Mouse (Mus musculus) erythroblast, adult 5-6 weeks (primary cell): ENCODE data around the gene Prodh2. TPM values are rescaled to one million over a fixed set of nuclear protein-coding genes. Genes with fewer than 3 reads are reported as not detected.

Experiments used
- total RNA-seq, 2 experiments: library from RNA; stranded (forward) in 1 of 2; stranded (reverse) in 1 of 2; fragments of 150-400 nt in 1 of 2; fragments of 200-764, 138-1000 nt in 1 of 2; gene quantifications; 2 replicates each; pipeline versions ENCODE4 v1.2.3 to v1.2.4; 2015 to 2017; ENCODE audit warnings: low replicate concordance in 2 of 2

The Prodh2 gene
- total RNA-seq, 2 experiments from 2014 or later = not detected

Other genes with a start within 250 kb of the Prodh2 start
Only the 30 nearest of the 33 such genes appear.
- 6.9 and 22.5 TPM in 2 replicates for gene Wdr62, start 213.2 kb upstream of the Prodh2 start, total RNA-seq (2015; ENCODE audit: low replicate concordance)
- gene Wdr62, start 213.2 kb upstream of the Prodh2 start, total RNA-seq (2017; ENCODE audit: low replicate concordance) = 4.9 and 11.7 TPM in 2 replicates
- gene Clip3, start 201.9 kb upstream of the Prodh2 start, total RNA-seq (2015; ENCODE audit: low replicate concordance) = not detected in 2 replicates
- gene Clip3, start 201.9 kb upstream of the Prodh2 start, total RNA-seq (2017; ENCODE audit: low replicate concordance) = not detected in 2 replicates
- 0.96 and 3.3 TPM in 2 replicates for gene Alkbh6, start 184.9 kb upstream of the Prodh2 start, total RNA-seq (2015; ENCODE audit: low replicate concordance)
- 2.0 and 5.4 TPM in 2 replicates for gene Alkbh6, start 184.9 kb upstream of the Prodh2 start, total RNA-seq (2017; ENCODE audit: low replicate concordance)
- not detected in 2 replicates for gene Syne4, start 178.8 kb upstream of the Prodh2 start, total RNA-seq (2015; ENCODE audit: low replicate concordance)
- gene Syne4, start 178.8 kb upstream of the Prodh2 start, total RNA-seq (2017; ENCODE audit: low replicate concordance) = not detected in 2 replicates
- not detected in 2 replicates for gene E130208F15Rik, start 171.9 kb upstream of the Prodh2 start, total RNA-seq (2015; ENCODE audit: low replicate concordance)
- 1.5 TPM in 1 of 2 replicates, not detected in the other for gene E130208F15Rik, start 171.9 kb upstream of the Prodh2 start, total RNA-seq (2017; ENCODE audit: low replicate concordance)
- gene Sdhaf1, start 169.7 kb upstream of the Prodh2 start, total RNA-seq (2015; ENCODE audit: low replicate concordance) = 0.84 TPM in 1 of 2 replicates, not detected in the other
- 0.77 and 2.8 TPM in 2 replicates for gene Sdhaf1, start 169.7 kb upstream of the Prodh2 start, total RNA-seq (2017; ENCODE audit: low replicate concordance)
- gene Lrfn3, start 130.8 kb upstream of the Prodh2 start, total RNA-seq (2015; ENCODE audit: low replicate concordance) = not detected in 2 replicates
- gene Lrfn3, start 130.8 kb upstream of the Prodh2 start, total RNA-seq (2017; ENCODE audit: low replicate concordance) = not detected in 2 replicates
- gene Tyrobp, start 79.9 kb upstream of the Prodh2 start, total RNA-seq (2015; ENCODE audit: low replicate concordance) = 315 and 361 TPM in 2 replicates
- gene Tyrobp, start 79.9 kb upstream of the Prodh2 start, total RNA-seq (2017; ENCODE audit: low replicate concordance) = 122 and 140 TPM in 2 replicates
- 14.2 and 29.0 TPM in 2 replicates for gene Hcst, start 73.8 kb upstream of the Prodh2 start, total RNA-seq (2015; ENCODE audit: low replicate concordance)
- 2.6 and 13.9 TPM in 2 replicates for gene Hcst, start 73.8 kb upstream of the Prodh2 start, total RNA-seq (2017; ENCODE audit: low replicate concordance)
- 2.1 and 5.0 TPM in 2 replicates for gene Nfkbid, start 71.9 kb upstream of the Prodh2 start, total RNA-seq (2015; ENCODE audit: low replicate concordance)
- 0.14 and 3.6 TPM in 2 replicates for gene Nfkbid, start 71.9 kb upstream of the Prodh2 start, total RNA-seq (2017; ENCODE audit: low replicate concordance)
- not detected in 2 replicates for gene Aplp1, start 48.1 kb upstream of the Prodh2 start, total RNA-seq (2015; ENCODE audit: low replicate concordance)
- gene Aplp1, start 48.1 kb upstream of the Prodh2 start, total RNA-seq (2017; ENCODE audit: low replicate concordance) = not detected in 2 replicates
- gene Kirrel2, start 35.9 kb upstream of the Prodh2 start, total RNA-seq (2015; ENCODE audit: low replicate concordance) = not detected in 2 replicates
- not detected in 2 replicates for gene Kirrel2, start 35.9 kb upstream of the Prodh2 start, total RNA-seq (2017; ENCODE audit: low replicate concordance)
- gene Nphs1, start 35.3 kb upstream of the Prodh2 start, total RNA-seq (2015; ENCODE audit: low replicate concordance) = not detected in 2 replicates
- not detected in 2 replicates for gene Nphs1, start 35.3 kb upstream of the Prodh2 start, total RNA-seq (2017; ENCODE audit: low replicate concordance)
- 5.0 and 6.7 TPM in 2 replicates for gene Arhgap33, start 41.4 kb downstream of the Prodh2 start, total RNA-seq (2015; ENCODE audit: low replicate concordance)
- 9.5 and 9.6 TPM in 2 replicates for gene Arhgap33, start 41.4 kb downstream of the Prodh2 start, total RNA-seq (2017; ENCODE audit: low replicate concordance)
- gene Hspb6, start 58.6 kb downstream of the Prodh2 start, total RNA-seq (2015; ENCODE audit: low replicate concordance) = 6.3 and 19.4 TPM in 2 replicates
- gene Hspb6, start 58.6 kb downstream of the Prodh2 start, total RNA-seq (2017; ENCODE audit: low replicate concordance) = 2.2 and 3.9 TPM in 2 replicates
- gene Proser3, start 58.7 kb downstream of the Prodh2 start, total RNA-seq (2015; ENCODE audit: low replicate concordance) = 0.38 and 2.1 TPM in 2 replicates
- 0.77 and 4.6 TPM in 2 replicates for gene Proser3, start 58.7 kb downstream of the Prodh2 start, total RNA-seq (2017; ENCODE audit: low replicate concordance)
- gene Lin37, start 66.2 kb downstream of the Prodh2 start, total RNA-seq (2015; ENCODE audit: low replicate concordance) = 48.0 and 55.0 TPM in 2 replicates
- 7.8 and 8.9 TPM in 2 replicates for gene Lin37, start 66.2 kb downstream of the Prodh2 start, total RNA-seq (2017; ENCODE audit: low replicate concordance)
- 3.5 and 30.1 TPM in 2 replicates for gene U2af1l4, start 69.7 kb downstream of the Prodh2 start, total RNA-seq (2015; ENCODE audit: low replicate concordance)
- gene U2af1l4, start 69.7 kb downstream of the Prodh2 start, total RNA-seq (2017; ENCODE audit: low replicate concordance) = 30.0 and 39.4 TPM in 2 replicates
- 1.3 and 4.8 TPM in 2 replicates for gene Gm49396, start 69.7 kb downstream of the Prodh2 start, total RNA-seq (2015; ENCODE audit: low replicate concordance)
- gene Gm49396, start 69.7 kb downstream of the Prodh2 start, total RNA-seq (2017; ENCODE audit: low replicate concordance) = 5.2 and 6.6 TPM in 2 replicates
- gene Psenen, start 70.0 kb downstream of the Prodh2 start, total RNA-seq (2015; ENCODE audit: low replicate concordance) = 73.4 and 88.8 TPM in 2 replicates
- 41.4 and 69.3 TPM in 2 replicates for gene Psenen, start 70.0 kb downstream of the Prodh2 start, total RNA-seq (2017; ENCODE audit: low replicate concordance)
- gene Igflr1, start 71.8 kb downstream of the Prodh2 start, total RNA-seq (2015; ENCODE audit: low replicate concordance) = 4.0 and 7.3 TPM in 2 replicates
- gene Igflr1, start 71.8 kb downstream of the Prodh2 start, total RNA-seq (2017; ENCODE audit: low replicate concordance) = not detected in 2 replicates
- 31.1 and 35.0 TPM in 2 replicates for gene Kmt2b, start 95.1 kb downstream of the Prodh2 start, total RNA-seq (2015; ENCODE audit: low replicate concordance)
- 14.9 and 21.2 TPM in 2 replicates for gene Kmt2b, start 95.1 kb downstream of the Prodh2 start, total RNA-seq (2017; ENCODE audit: low replicate concordance)
- gene Zbtb32, start 105.3 kb downstream of the Prodh2 start, total RNA-seq (2015; ENCODE audit: low replicate concordance) = not detected in 2 replicates
- not detected in 2 replicates for gene Zbtb32, start 105.3 kb downstream of the Prodh2 start, total RNA-seq (2017; ENCODE audit: low replicate concordance)
- gene Upk1a, start 119.2 kb downstream of the Prodh2 start, total RNA-seq (2015; ENCODE audit: low replicate concordance) = not detected in 2 replicates
- gene Upk1a, start 119.2 kb downstream of the Prodh2 start, total RNA-seq (2017; ENCODE audit: low replicate concordance) = not detected in 2 replicates
- 74.4 and 173 TPM in 2 replicates for gene Cox6b1, start 132.5 kb downstream of the Prodh2 start, total RNA-seq (2015; ENCODE audit: low replicate concordance)
- gene Cox6b1, start 132.5 kb downstream of the Prodh2 start, total RNA-seq (2017; ENCODE audit: low replicate concordance) = 135 and 145 TPM in 2 replicates
- gene Etv2, start 142.2 kb downstream of the Prodh2 start, total RNA-seq (2015; ENCODE audit: low replicate concordance) = not detected in 2 replicates
- gene Etv2, start 142.2 kb downstream of the Prodh2 start, total RNA-seq (2017; ENCODE audit: low replicate concordance) = not detected in 2 replicates
- gene Rbm42, start 156.7 kb downstream of the Prodh2 start, total RNA-seq (2015; ENCODE audit: low replicate concordance) = 12.3 and 22.5 TPM in 2 replicates
- gene Rbm42, start 156.7 kb downstream of the Prodh2 start, total RNA-seq (2017; ENCODE audit: low replicate concordance) = 14.0 and 15.1 TPM in 2 replicates
- 1.5 and 9.2 TPM in 2 replicates for gene Haus5, start 171.4 kb downstream of the Prodh2 start, total RNA-seq (2015; ENCODE audit: low replicate concordance)
- 10.5 and 13.7 TPM in 2 replicates for gene Haus5, start 171.4 kb downstream of the Prodh2 start, total RNA-seq (2017; ENCODE audit: low replicate concordance)
- not detected in 2 replicates for gene Pmis2, start 178.0 kb downstream of the Prodh2 start, total RNA-seq (2015; ENCODE audit: low replicate concordance)
- gene Pmis2, start 178.0 kb downstream of the Prodh2 start, total RNA-seq (2017; ENCODE audit: low replicate concordance) = not detected in 2 replicates
- not detected in 2 replicates for gene 2200002J24Rik, start 205.3 kb downstream of the Prodh2 start, total RNA-seq (2015; ENCODE audit: low replicate concordance)
- not detected in 2 replicates for gene 2200002J24Rik, start 205.3 kb downstream of the Prodh2 start, total RNA-seq (2017; ENCODE audit: low replicate concordance)